Mouse (Mus musculus) liver, adult 2 months (tissue): ENCODE data around the gene Abcb9. TPM values are rescaled to one million over a fixed set of nuclear protein-coding genes. Genes with fewer than 3 reads are reported as not detected.

Experiments used
- DNase-seq: peaks from one replicate; pipeline ENCODE4 v3.0.0-alpha.2; 2011; ENCODE audit warnings: low read depth, low spot score; ENCODE audit errors: extremely low read depth
- H3K27ac ChIP-seq: fragments of 200-500 bp; replicated peaks from 2 replicates; pipeline ENCODE4 v1.5.1; 2012; ENCODE audit warnings: low read depth, mild to moderate bottlenecking, control low read depth, inconsistent platforms, low read length; ENCODE audit not compliant: insufficient read depth
- H3K27me3 ChIP-seq: fragments of 200-500 bp; 2 replicates; pipeline ENCODE4 v1.6.1; 2012; ENCODE audit warnings: mild to moderate bottlenecking, moderate library complexity, low read length, inconsistent platforms; ENCODE audit not compliant: control insufficient read depth, insufficient read depth
- H3K36me3 ChIP-seq: fragments of 200-500 bp; 2 replicates; pipeline ENCODE4 v1.6.1; 2012; ENCODE audit warnings: low read length, inconsistent platforms; ENCODE audit not compliant: control insufficient read depth, insufficient read depth
- H3K4me1 ChIP-seq: fragments of 200-500 bp; 2 replicates; pipeline ENCODE4 v1.6.1; 2011; ENCODE audit warnings: low read length; ENCODE audit not compliant: control insufficient read depth, insufficient read depth
- H3K4me3 ChIP-seq: fragments of 200-500 bp; 2 replicates; pipeline ENCODE4 v1.5.1; 2011; ENCODE audit warnings: low read depth, mild to moderate bottlenecking, control low read depth, low read length, moderate library complexity; ENCODE audit not compliant: insufficient read depth
- H3K79me2 ChIP-seq: fragments of 200-500 bp; 2 replicates; pipeline ENCODE4 v1.6.1; 2012; ENCODE audit warnings: inconsistent platforms, mild to moderate bottlenecking, low read length, moderate library complexity; ENCODE audit not compliant: control insufficient read depth, insufficient read depth
- H3K9ac ChIP-seq: fragments of 200-500 bp; 2 replicates; pipeline ENCODE4 v1.6.1; 2012; ENCODE audit warnings: low read depth, mild to moderate bottlenecking, control low read depth, inconsistent platforms, low read length
- CTCF ChIP-seq: fragments of 200-500 bp; IDR thresholded peaks from 2 replicates; pipeline ENCODE4 v1.5.1; 2011; ENCODE audit warnings: low read depth, low read length, control low read depth
- POLR2A ChIP-seq: fragments of 200-500 bp; IDR thresholded peaks from 2 replicates; pipeline ENCODE4 v1.6.1; 2011; ENCODE audit warnings: low read length, control low read depth; ENCODE audit not compliant: insufficient read depth; ENCODE audit errors: extremely low read depth
- WGBS: fragments of 180-500 bp; shearing (Covaris S2); methylation state at CpG from one replicate; pipeline ENCODE4 v1.1.7; 2018; 5-methylcytosine and 5-hydroxymethylcytosine counted together
- polyA plus RNA-seq: library from polyadenylated mRNA; depleted of rRNA; stranded (reverse); fragments of >200 nt; gene quantifications from 2 replicates; pipeline ENCODE4 v1.2.3, GENCODE M21; 2012
- total RNA-seq: library from RNA; depleted of rRNA; stranded (reverse); fragments of >200 nt; gene quantifications from 2 replicates; pipeline ENCODE4 v1.2.3, GENCODE M21; 2014

Gene Abcb9
- total and polyA plus RNA-seq, 2 experiments: 0.74 to 2.4 TPM

- Histone ChIP-seq H3K4me3 (no peak overlapping the region), H3K4me1 (peaks cover 7% of the 10 kb centered on the region), H3K27me3 (no peaks in the 10 kb centered on the region), H3K27ac (no peak overlapping the region), H3K9ac (no peak overlapping the region), H3K36me3 (no peaks in the 10 kb centered on the region), H3K79me2 (peaks cover 12% of the 10 kb centered on the region; the same call in 1 of the 2 replicates)
- TF ChIP-seq CTCF (no peak), POLR2A (no peak)
- 94% methylated on average over 9 of the region's 9 CpGs for WGBS
- no peak for DNase-seq
Observed at GRCm38 (mm10) chr5:124035406-124035805, 60.2 kb downstream of the Abcb9 start.

GRCm38 (mm10) chr5:124034471-124034870, 61.1 kb downstream of the Abcb9 start:
- no peak for DNase-seq

GRCm38 (mm10) chr5:124032001-124032508, 63.5 kb downstream of the Abcb9 start, which contains the start of gene Vps37b:
Vps37b (minus strand) TSS chr5:124032270.
- WGBS: under 1% methylated on average over 52 of the region's 52 CpGs
- Histone ChIP-seq H3K36me3 (no peaks in the 10 kb centered on the region), H3K27ac (peak within 1 kb of the TSS; percentile 90), H3K9ac (peak within 1 kb of the TSS; percentile 99), H3K4me1 (peaks cover 32% of the 10 kb centered on the region), H3K79me2 (peaks cover 28% of the 10 kb centered on the region; the same call in 1 of the 2 replicates), H3K27me3 (no peaks in the 10 kb centered on the region), H3K4me3 (peak within 1 kb of the TSS; percentile 98)
- DNase-seq: no peak
- peak; percentile 82 for TF ChIP-seq POLR2A
- no peak for TF ChIP-seq CTCF

More at GRCm38 (mm10) chr5:124034471-124034870, 61.1 kb downstream of the Abcb9 start:
- Histone ChIP-seq H3K36me3 (no peaks in the 10 kb centered on the region), H3K4me3 (no peak overlapping the region), H3K4me1 (peaks cover 12% of the 10 kb centered on the region), H3K9ac (no peak overlapping the region), H3K27me3 (no peaks in the 10 kb centered on the region), H3K79me2 (peaks cover 12% of the 10 kb centered on the region; the same call in 1 of the 2 replicates), H3K27ac (no peak overlapping the region)
- TF ChIP-seq POLR2A (no peak), CTCF (no peak)
- WGBS: 82% methylated on average over 11 of the region's 11 CpGs

- Histone ChIP-seq H3K79me2 (peaks cover 28% of the 10 kb centered on the region; the same call in 1 of the 2 replicates), H3K4me1 (peaks cover 39% of the 10 kb centered on the region), H3K4me3 (peak overlapping the region; percentile 98), H3K9ac (peak overlapping the region; percentile 99), H3K27ac (peak overlapping the region; percentile 90), H3K27me3 (no peaks in the 10 kb centered on the region), H3K36me3 (no peaks in the 10 kb centered on the region)
- TF ChIP-seq POLR2A (no peak), CTCF (no peak)
- under 1% methylated on average over 26 of the region's 26 CpGs for WGBS
- DNase-seq: no peak
Observed at GRCm38 (mm10) chr5:124031068-124031955, 64.3 kb downstream of the Abcb9 start.

- WGBS: 19% methylated on average over 12 of the region's 12 CpGs
- peaks cover 42% of the 10 kb centered on the region for H3K4me1 ChIP-seq
- TF ChIP-seq POLR2A (no peak), CTCF (no peak)
- peaks cover 28% of the 10 kb centered on the region; the same call in 1 of the 2 replicates for H3K79me2 ChIP-seq
- no peaks in the 10 kb centered on the region for H3K27me3 ChIP-seq
- H3K27ac ChIP-seq: peak overlapping the region; percentile 90
- H3K36me3 ChIP-seq: no peaks in the 10 kb centered on the region
- peak overlapping the region; percentile 0; the same call in 1 of the 2 replicates for H3K4me3 ChIP-seq
- peak overlapping the region; percentile 99 for H3K9ac ChIP-seq
- DNase-seq: no peak
Observed at GRCm38 (mm10) chr5:124030386-124031067, 65.1 kb downstream of the Abcb9 start.
